Mouse (Mus musculus) right cerebral cortex, adult 18-20 months (tissue): Measurements from ENCODE around the gene Parp1.

Source experiments
- DNase-seq: peaks from one replicate; pipeline ENCODE4 v3.0.0; 2022; ENCODE audit warnings: mixed read lengths

The Parp1 gene

DNA sequence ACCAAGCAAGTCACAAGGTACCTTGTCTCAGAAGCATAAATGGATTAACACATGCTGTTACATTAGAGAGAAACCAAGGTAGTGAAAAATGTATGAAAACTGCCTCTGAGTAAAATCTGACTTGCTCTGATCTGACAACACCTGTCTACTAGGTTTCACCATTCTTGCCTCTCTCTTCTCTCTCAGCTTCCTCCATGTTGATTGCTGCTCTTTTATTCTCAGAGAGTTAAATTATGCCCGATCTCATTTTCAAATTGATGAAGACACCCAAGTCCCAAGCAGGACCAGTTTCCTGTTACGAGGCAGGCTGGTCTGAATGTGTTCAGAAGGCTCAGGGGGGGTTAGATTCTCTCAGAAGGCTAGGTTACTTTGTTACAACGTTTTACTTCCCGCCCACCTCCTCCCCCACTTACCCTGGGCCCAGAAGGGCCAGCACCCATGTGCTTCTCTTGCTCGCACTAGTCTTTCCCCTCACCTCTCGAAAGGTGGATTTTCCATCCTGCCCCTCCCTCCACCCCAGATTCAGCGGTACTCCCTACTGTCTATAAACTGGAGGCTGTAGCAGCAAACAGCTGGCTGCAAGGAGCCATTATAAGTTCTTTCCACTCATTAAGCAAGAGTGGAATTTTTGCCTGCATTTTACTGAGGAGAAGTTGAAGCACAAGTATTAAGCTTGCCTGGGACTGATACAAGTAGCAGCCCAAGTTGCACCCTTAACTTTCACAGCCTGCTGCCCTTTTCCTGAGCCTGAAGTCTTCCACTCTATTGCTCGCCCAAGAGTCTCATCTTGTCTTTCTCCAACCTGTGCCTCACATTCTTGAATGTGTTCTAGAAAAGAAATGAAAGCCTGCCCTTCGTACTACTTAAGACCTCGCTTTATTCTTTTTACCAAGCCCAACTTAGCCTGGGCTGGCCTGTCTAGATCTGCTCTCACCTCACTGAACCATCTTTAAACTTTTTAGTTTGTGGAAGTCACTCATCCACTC lies 71.0 kb downstream of the Parp1 start:
- DNase-seq: no peak

- DNase-seq: no peak
These were observed 71.9 kb downstream of the Parp1 start for GRCm38 (mm10) chr1:180640605-180641125.

DNA sequence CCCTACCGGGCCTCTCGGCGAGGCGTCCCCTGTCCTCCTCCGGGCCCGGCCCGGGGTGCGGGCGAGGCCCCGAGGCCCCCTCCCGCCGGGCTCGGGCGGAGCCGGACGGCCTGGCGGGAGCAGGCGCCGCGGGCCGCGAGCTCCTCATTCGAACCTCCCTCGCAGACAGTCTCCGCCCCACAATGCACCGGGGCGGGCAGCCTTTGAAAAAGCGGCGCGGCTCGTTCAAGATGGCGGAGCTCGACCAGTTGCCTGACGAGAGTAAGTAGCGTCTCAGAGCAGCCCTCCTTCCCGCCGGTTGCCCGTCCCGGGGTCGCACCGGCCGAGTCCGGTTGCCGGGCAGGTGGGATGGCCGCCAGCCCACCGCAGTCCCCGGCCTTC lies 72.4 kb downstream of the Parp1 start, which contains the start of gene Lin9:
Gene Lin9, plus strand, starts transcription at position 14 of the 381 bp plus-strand sequence.
- peak; percentile 91 for DNase-seq

GRCm38 (mm10) chr1:180641518-180642227 lies 72.9 kb downstream of the Parp1 start:
- no peak for DNase-seq

DNA sequence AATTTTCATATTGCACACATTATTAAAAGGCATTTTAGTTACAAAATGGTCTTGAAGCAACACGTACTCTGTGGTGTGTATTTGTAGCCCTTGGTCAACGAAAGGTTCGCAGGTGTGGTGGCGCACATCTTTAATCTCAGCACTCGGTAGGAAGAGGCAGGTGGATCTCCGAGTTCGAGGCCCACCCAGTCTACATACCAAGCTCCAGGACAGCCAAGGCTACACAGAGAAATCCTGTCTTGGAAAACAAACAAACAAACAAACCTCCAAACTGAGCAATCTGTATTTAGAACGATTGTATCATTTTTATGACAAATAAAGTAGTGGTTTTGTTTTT lies 73.5 kb downstream of the Parp1 start:
- DNase-seq: no peak
